Mouse (Mus musculus) CH12.LX (cell line): ENCODE measurements around the gene Mroh3. TPM values are rescaled to one million over a fixed set of nuclear protein-coding genes. Genes with fewer than 3 reads are reported as not detected.
A peak's percentile ranks its signal among the peaks of the same experiment; 100 is the strongest.

Experiments
- DNase-seq: peaks from one replicate; pipeline ENCODE4 v3.0.0-alpha.2; 2013; ENCODE audit errors: extremely low read depth
- H3K27ac ChIP-seq: 2 replicates; pipeline ENCODE4 v1.5.1; 2012; ENCODE audit warnings: low read depth, mild to moderate bottlenecking, control low read depth, moderate library complexity; ENCODE audit not compliant: insufficient read depth
- H3K27me3 ChIP-seq: replicated peaks from 2 replicates; pipeline ENCODE3; 2012; ENCODE audit warnings: inconsistent platforms
- H3K36me3 ChIP-seq, 2 experiments: replicated peaks in 1 of 2; 2 replicates each; pipeline versions ENCODE3 to v1.6.1; 2012; ENCODE audit warnings: inconsistent platforms in 1 of 2, low read length in 1 of 2, mild to moderate bottlenecking in 1 of 2, mixed read lengths in 1 of 2, moderate library complexity in 1 of 2; ENCODE audit not compliant: control insufficient read depth in 1 of 2, insufficient read depth in 1 of 2
- H3K4me1 ChIP-seq, 2 experiments: 2 replicates each; pipeline ENCODE4 v1.6.1; 2012; ENCODE audit warnings: inconsistent platforms in 1 of 2, moderate library complexity in 1 of 2; ENCODE audit not compliant: insufficient read depth in 2 of 2, control insufficient read depth in 1 of 2
- H3K4me2 ChIP-seq: 2 replicates; pipeline ENCODE4 v1.6.1; 2012; ENCODE audit warnings: low read depth, mild to moderate bottlenecking, control low read depth; ENCODE audit not compliant: poor library complexity, insufficient read depth, severe bottlenecking
- H3K4me3 ChIP-seq, 3 experiments: fragments of 150-350 bp in 1 of 3; sonication (generic) in 1 of 3; replicated peaks in 1 of 3; 2 replicates each; pipeline versions ENCODE3 to v1.5.1; 2011 to 2012; ENCODE audit warnings: low read depth in 2 of 3, low read length in 2 of 3, mild to moderate bottlenecking in 2 of 3, moderate library complexity in 2 of 3, control low read depth in 1 of 3, improper control_type of control experiment in 1 of 3, inconsistent platforms in 1 of 3, mixed read lengths in 1 of 3; ENCODE audit not compliant: poor library complexity in 1 of 3
- H3K79me2 ChIP-seq: replicated peaks from 2 replicates; pipeline ENCODE4 v1.6.1; 2012; ENCODE audit warnings: mild to moderate bottlenecking, moderate library complexity; ENCODE audit not compliant: control insufficient read depth, poor library complexity, insufficient read depth, severe bottlenecking; ENCODE audit errors: extremely low read depth
- H3K9ac ChIP-seq: 2 replicates; pipeline ENCODE4 v1.6.1; 2012; ENCODE audit warnings: low read depth, mild to moderate bottlenecking, control low read depth, moderate library complexity; ENCODE audit not compliant: insufficient read depth
- H3K9me3 ChIP-seq: replicated peaks from 2 replicates; pipeline ENCODE3; 2012; ENCODE audit warnings: low read length, inconsistent platforms, mixed read lengths
- BHLHE40 ChIP-seq: IDR thresholded peaks from 2 replicates; pipeline ENCODE4 v1.6.1; 2011; ENCODE audit warnings: mild to moderate bottlenecking, low read depth, low read length, improper control_type of control experiment
- E2F4 ChIP-seq: IDR thresholded peaks from 2 replicates; pipeline ENCODE4 v1.6.1; 2011; ENCODE audit warnings: low read depth, low read length, improper control_type of control experiment; ENCODE audit not compliant: insufficient replicate concordance
- ELF1 ChIP-seq: IDR thresholded peaks from 2 replicates; pipeline ENCODE4 v1.6.1; 2014; ENCODE audit warnings: low read depth, mild to moderate bottlenecking, inconsistent platforms, low read length, improper control_type of control experiment
- EP300 ChIP-seq: IDR thresholded peaks from 2 replicates; pipeline ENCODE4 v1.6.1; 2011; ENCODE audit warnings: low read length, improper control_type of control experiment
- ETS1 ChIP-seq: conservative IDR thresholded peaks from 2 replicates; pipeline ENCODE4 v1.6.1; 2012; ENCODE audit warnings: low read depth, mild to moderate bottlenecking, inconsistent platforms, low read length, improper control_type of control experiment, moderate library complexity
- HCFC1 ChIP-seq: IDR thresholded peaks from 2 replicates; pipeline ENCODE4 v1.6.1; 2012; ENCODE audit warnings: low read depth, mild to moderate bottlenecking, inconsistent platforms, low read length, improper control_type of control experiment
- MXI1 ChIP-seq: IDR thresholded peaks from 2 replicates; pipeline ENCODE4 v1.6.1; 2011; ENCODE audit warnings: mild to moderate bottlenecking, low read depth, low read length, improper control_type of control experiment
- NRF1 ChIP-seq: IDR thresholded peaks from 2 replicates; pipeline ENCODE4 v1.6.1; 2014; ENCODE audit warnings: low read depth, mild to moderate bottlenecking, inconsistent platforms, low read length, improper control_type of control experiment, moderate library complexity
- POLR2A ChIP-seq: IDR thresholded peaks from 2 replicates; pipeline ENCODE4 v1.6.1; 2011; ENCODE audit warnings: low read depth, mild to moderate bottlenecking, improper control_type of control experiment, low read length
- RCOR1 ChIP-seq: conservative IDR thresholded peaks from 2 replicates; pipeline ENCODE4 v1.6.1; 2012; ENCODE audit warnings: low read depth, mild to moderate bottlenecking, inconsistent platforms, low read length, improper control_type of control experiment
- TBP ChIP-seq: conservative IDR thresholded peaks from 2 replicates; pipeline ENCODE4 v1.6.1; 2011; ENCODE audit warnings: low read depth, low read length, improper control_type of control experiment
- TCF12 ChIP-seq: IDR thresholded peaks from 2 replicates; pipeline ENCODE4 v1.6.1; 2014; ENCODE audit warnings: low read depth, mild to moderate bottlenecking, inconsistent platforms, low read length, improper control_type of control experiment
- UBTF ChIP-seq: IDR thresholded peaks from 2 replicates; pipeline ENCODE4 v1.6.1; 2012; ENCODE audit warnings: low read depth, mild to moderate bottlenecking, inconsistent platforms, low read length, improper control_type of control experiment, moderate library complexity
- USF2 ChIP-seq: conservative IDR thresholded peaks from 2 replicates; pipeline ENCODE4 v1.6.1; 2011; ENCODE audit warnings: low read depth, low read length, improper control_type of control experiment
- ZNF384 ChIP-seq: IDR thresholded peaks from 2 replicates; pipeline ENCODE4 v1.6.1; 2012; ENCODE audit warnings: low read depth, low read length, improper control_type of control experiment, inconsistent platforms
- dilution Hi-C: fragments of 300-500 bp; cut with MboI; formaldehyde crosslinking; loops from 2 replicates; pipeline ENCODE4 v1.14.3; 2020; ENCODE audit warnings: low sequenced_read_pairs; ENCODE audit not compliant: extremely low pct_unique_long_range_greater_than_20kb, extremely low pct_ligation_motif_present
- in situ Hi-C: fragments of 300-500 bp; cut with MboI; formaldehyde crosslinking; loops from 3 replicates; pipeline ENCODE4 v1.14.3; 2019; ENCODE audit warnings: low sequenced_read_pairs, low pct_ligation_motif_present, low pct_unique_long_range_greater_than_20kb, mixed read lengths
- polyA plus RNA-seq: library from polyadenylated mRNA; unstranded; fragments of >175 nt; gene quantifications from 2 replicates; pipeline ENCODE4 v1.2.1, GENCODE M21; 2012; ENCODE audit warnings: low read depth; ENCODE audit not compliant: insufficient read length
- total RNA-seq, 2 experiments: library from RNA; depleted of rRNA; stranded (reverse); fragments of 300-350 nt in 1 of 2; fragments of >200 nt in 1 of 2; gene quantifications; 2 replicates each; pipeline ENCODE4 v1.2.3; 2012 to 2014

The Mroh3 gene
- total and polyA plus RNA-seq, 3 experiments = not detected

- TF ChIP-seq USF2 (no peak), E2F4 (no peak), EP300 (no peak), RCOR1 (no peak), MXI1 (no peak; the same call in 1 of the 2 replicates), ELF1 (no peak), HCFC1 (peak; percentile 36; the same call in 1 of the 2 replicates), UBTF (no peak; the same call in 1 of the 2 replicates), TBP (peak; percentile 89), POLR2A (peak; percentile 93)
These were observed 72.5 kb downstream of the Mroh3 start (continued) for GRCm38 (mm10) chr1:136139990-136140640.

- Histone ChIP-seq H3K4me2 (peak overlapping the region; percentile 19; the same call in 1 of the 2 replicates), H3K4me3 (peak overlapping the region in 1 of 3 experiments; percentile 19), H3K36me3 (peaks cover 0 to 12% of the 10 kb centered on the region in 2 experiments), H3K27me3 (no peaks in the 10 kb centered on the region), H3K79me2 (peaks cover 29% of the 10 kb centered on the region), H3K9me3 (no peaks in the 10 kb centered on the region), H3K4me1 (peaks cover 59 to 94% of the 10 kb centered on the region in 2 experiments), H3K27ac (peak overlapping the region; percentile 78), H3K9ac (no peak overlapping the region)
- dilution Hi-C loops (no loop called here), in situ Hi-C loops (loop anchor here (10.0 kb wide), 1 partner anchor 374 kb away; the partner anchor contains the start of gene Phlda3)
- no peak for DNase-seq
- TF ChIP-seq TCF12 (0 out of 2 replicates have a peak, but pooled peaks have one; percentile 22), ZNF384 (no peak), NRF1 (no peak), USF2 (no peak)
These were observed 74.3 kb downstream of the Mroh3 start for GRCm38 (mm10) chr1:136138191-136138830.

GRCm38 (mm10) chr1:136137575-136137974, 75.1 kb downstream of the Mroh3 start:
- Histone ChIP-seq H3K9ac (peak overlapping the region; percentile 53), H3K4me1 (peaks cover 57 to 94% of the 10 kb centered on the region in 2 experiments)
- in situ Hi-C loops = loop anchor here (10.0 kb wide), 1 partner anchor 373 kb away; the partner anchor contains the start of gene Phlda3
- dilution Hi-C loops = no loop called here
- peak; percentile 89 for TF ChIP-seq BHLHE40
- peak; percentile 34; the same call in 1 of the 2 replicates for TF ChIP-seq ETS1
- no peak for TF ChIP-seq RCOR1
- TF ChIP-seq, all 38 proteins: peak for 2
- Histone ChIP-seq H3K4me3 (peak overlapping the region in 2 of 3 experiments; percentile 25 to 46), H3K27ac (peak overlapping the region; percentile 99), H3K36me3 (peaks cover 0 to 11% of the 10 kb centered on the region in 2 experiments), H3K79me2 (peaks cover 34% of the 10 kb centered on the region), H3K4me2 (peak overlapping the region; percentile 52), H3K9me3 (no peaks in the 10 kb centered on the region), H3K27me3 (no peaks in the 10 kb centered on the region)
- DNase-seq = no peak
